Mouse (Mus musculus) hindlimb bud, embryonic 11.5 days (tissue): ENCODE measurements around the gene Fam193b.
"Not testable (repeated sequence)": the region's sequence is repeated elsewhere in the genome, so short reads cannot be mapped to it uniquely, and the experiment has no call there.

Experiments used
- DNase-seq: peaks from one replicate; pipeline ENCODE4 v3.0.0-alpha.2; 2012; ENCODE audit warnings: low read depth, low spot score; ENCODE audit errors: extremely low spot score

Gene Fam193b

GRCm38 (mm10) chr13:55571027-55571751 lies at the start of gene Fam193b:
Gene Fam193b (minus strand): TSS chr13:55571120.
- DNase-seq: peak; percentile 60

GRCm38 (mm10) chr13:55620275-55620674 lies 49.4 kb upstream of the Fam193b start:
- DNase-seq: no peak

- DNase-seq: no peak
Measured at GRCm38 (mm10) chr13:55619328-55619727, 48.4 kb upstream of the Fam193b start.

GRCm38 (mm10) chr13:55613471-55613870 lies 42.6 kb upstream of the Fam193b start:
- no peak for DNase-seq

GRCm38 (mm10) chr13:55611996-55612395 lies 41.1 kb upstream of the Fam193b start:
- no peak for DNase-seq

- DNase-seq: no peak
Measured at GRCm38 (mm10) chr13:55607624-55608006, 36.7 kb upstream of the Fam193b start.

- DNase-seq: no peak
Measured at GRCm38 (mm10) chr13:55606899-55607623, 36.1 kb upstream of the Fam193b start.

- DNase-seq: no peak
Measured at GRCm38 (mm10) chr13:55604606-55605005, 33.7 kb upstream of the Fam193b start.

GRCm38 (mm10) chr13:55601611-55602010 lies 30.7 kb upstream of the Fam193b start:
- no peak for DNase-seq

GRCm38 (mm10) chr13:55600657-55601056 lies 29.7 kb upstream of the Fam193b start:
- no peak for DNase-seq

- no peak for DNase-seq
Measured at GRCm38 (mm10) chr13:55599566-55600540, 28.9 kb upstream of the Fam193b start, which contains the start of gene B4galt7. Gene B4galt7 (plus strand): TSS chr13:55599896.

GRCm38 (mm10) chr13:55596802-55597201 lies 25.9 kb upstream of the Fam193b start:
- DNase-seq: no peak

GRCm38 (mm10) chr13:55595375-55595774 lies 24.5 kb upstream of the Fam193b start:
- no peak for DNase-seq

GRCm38 (mm10) chr13:55593254-55593747 lies 22.4 kb upstream of the Fam193b start:
- DNase-seq: no peak

- DNase-seq: peak; percentile 87
Measured at GRCm38 (mm10) chr13:55592512-55593253, 21.8 kb upstream of the Fam193b start.

GRCm38 (mm10) chr13:55591961-55592490 lies 21.1 kb upstream of the Fam193b start:
- DNase-seq: no peak

GRCm38 (mm10) chr13:55578086-55578485 lies 7.2 kb upstream of the Fam193b start:
- no peak for DNase-seq

- not testable (repeated sequence) for DNase-seq
Measured at GRCm38 (mm10) chr13:55576872-55577271, 6.0 kb upstream of the Fam193b start.

- DNase-seq: no peak
Measured at GRCm38 (mm10) chr13:55575932-55576331, 5.0 kb upstream of the Fam193b start.

- DNase-seq: no peak
Measured at GRCm38 (mm10) chr13:55574321-55574720, 3.4 kb upstream of the Fam193b start.
